Mouse (Mus musculus) erythroblast, embryonic 14.5 days (primary cell): ENCODE results near the gene Myh7.
"Not testable (repeated sequence)": the region's sequence is repeated elsewhere in the genome, so short reads cannot be mapped to it uniquely, and the experiment has no call there.

Experiments used
- GATA1 ChIP-seq: IDR thresholded peaks from 2 replicates; pipeline ENCODE4 v1.6.1; 2012; ENCODE audit warnings: low read length, inconsistent platforms, mixed read lengths
- TAL1 ChIP-seq: IDR thresholded peaks from 3 replicates; pipeline ENCODE4 v1.6.1; 2012; ENCODE audit warnings: low read length, inconsistent platforms, mixed read lengths

- TF ChIP-seq TAL1, GATA1: not testable (repeated sequence)
Observed at GRCm38 (mm10) chr14:54947008-54947407, 47.4 kb downstream of the Myh7 start.
